Mouse (Mus musculus) heart, postnatal 25 days (tissue): Measurements from ENCODE around the gene Ets2. TPM values are rescaled to one million over a fixed set of nuclear protein-coding genes. Genes with fewer than 3 reads are reported as not detected.
"Not testable (repeated sequence)": the region's sequence is repeated elsewhere in the genome, so short reads cannot be mapped to it uniquely, and the experiment has no call there.

Experiments
- DNase-seq: peaks from one replicate; pipeline ENCODE4 v3.0.0; 2022; ENCODE audit warnings: low spot score
- intact Hi-C: fragments of 180-260 bp; cut with DNase I; formaldehyde crosslinking; loops from one replicate; pipeline ENCODE4 v1.15.1; 2025
- total RNA-seq, 2 experiments: library from RNA; stranded (reverse); gene quantifications; 2 replicates each; pipeline ENCODE4 v1.2.3; 2021

Ets2 gene
- total RNA-seq, 2 experiments from 2014 or later: 84.1 to 91.6 TPM

- no peak for DNase-seq
- intact Hi-C loops: no loop called here
Measured at GRCm38 (mm10) chr16:95688010-95688409, 13.9 kb upstream of the Ets2 start.

DNA sequence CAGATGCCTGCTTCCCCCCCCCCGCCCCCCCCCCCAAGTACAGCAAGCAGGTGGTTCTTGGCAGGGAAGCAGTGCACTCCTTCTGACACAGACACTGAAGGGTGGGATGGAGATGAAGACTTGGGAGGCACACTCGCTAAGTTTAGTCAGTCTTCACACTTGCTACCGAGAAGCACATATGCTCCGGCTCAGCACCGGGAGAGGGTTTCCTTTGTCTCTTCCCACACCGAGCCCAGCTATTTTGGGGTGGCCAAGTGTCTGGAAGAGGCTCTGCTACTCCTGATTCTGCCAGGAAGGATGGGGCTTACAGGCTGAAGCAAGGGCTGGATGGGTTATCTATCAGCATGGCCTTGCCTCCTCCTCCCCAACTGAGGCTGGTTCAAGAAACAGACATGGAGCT is 5.3 kb upstream of the Ets2 start:
- intact Hi-C loops: loop anchor here (5.0 kb wide), 1 partner anchor 34 kb away; no protein-coding TSS in a partner anchor
- DNase-seq: no peak

DNA sequence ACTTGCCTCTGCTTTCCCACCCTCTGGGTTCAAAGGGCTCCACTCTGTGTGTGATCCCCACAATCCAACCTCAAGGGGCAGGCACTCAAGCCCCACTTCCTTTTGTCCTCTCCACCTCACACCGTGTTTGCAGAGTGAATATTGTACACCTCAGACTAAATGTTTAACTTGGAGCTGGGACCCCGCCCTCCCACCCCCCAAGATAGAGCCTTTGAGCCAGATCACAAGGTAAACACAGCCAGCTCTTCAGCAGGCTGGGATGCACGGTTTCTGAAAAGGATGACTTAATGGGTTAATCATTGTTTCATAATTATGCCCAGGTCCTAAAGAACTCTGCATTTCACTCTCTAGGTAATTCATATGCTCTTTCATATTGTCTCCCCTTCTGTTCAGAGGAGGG is 2.2 kb upstream of the Ets2 start:
- DNase-seq: no peak
- intact Hi-C loops: loop anchor here (5.0 kb wide), 1 partner anchor 37 kb away; no protein-coding TSS in a partner anchor

GRCm38 (mm10) chr16:95700224-95700623 is 1.7 kb upstream of the Ets2 start:
- DNase-seq: no peak
- intact Hi-C loops: no loop called here

DNA sequence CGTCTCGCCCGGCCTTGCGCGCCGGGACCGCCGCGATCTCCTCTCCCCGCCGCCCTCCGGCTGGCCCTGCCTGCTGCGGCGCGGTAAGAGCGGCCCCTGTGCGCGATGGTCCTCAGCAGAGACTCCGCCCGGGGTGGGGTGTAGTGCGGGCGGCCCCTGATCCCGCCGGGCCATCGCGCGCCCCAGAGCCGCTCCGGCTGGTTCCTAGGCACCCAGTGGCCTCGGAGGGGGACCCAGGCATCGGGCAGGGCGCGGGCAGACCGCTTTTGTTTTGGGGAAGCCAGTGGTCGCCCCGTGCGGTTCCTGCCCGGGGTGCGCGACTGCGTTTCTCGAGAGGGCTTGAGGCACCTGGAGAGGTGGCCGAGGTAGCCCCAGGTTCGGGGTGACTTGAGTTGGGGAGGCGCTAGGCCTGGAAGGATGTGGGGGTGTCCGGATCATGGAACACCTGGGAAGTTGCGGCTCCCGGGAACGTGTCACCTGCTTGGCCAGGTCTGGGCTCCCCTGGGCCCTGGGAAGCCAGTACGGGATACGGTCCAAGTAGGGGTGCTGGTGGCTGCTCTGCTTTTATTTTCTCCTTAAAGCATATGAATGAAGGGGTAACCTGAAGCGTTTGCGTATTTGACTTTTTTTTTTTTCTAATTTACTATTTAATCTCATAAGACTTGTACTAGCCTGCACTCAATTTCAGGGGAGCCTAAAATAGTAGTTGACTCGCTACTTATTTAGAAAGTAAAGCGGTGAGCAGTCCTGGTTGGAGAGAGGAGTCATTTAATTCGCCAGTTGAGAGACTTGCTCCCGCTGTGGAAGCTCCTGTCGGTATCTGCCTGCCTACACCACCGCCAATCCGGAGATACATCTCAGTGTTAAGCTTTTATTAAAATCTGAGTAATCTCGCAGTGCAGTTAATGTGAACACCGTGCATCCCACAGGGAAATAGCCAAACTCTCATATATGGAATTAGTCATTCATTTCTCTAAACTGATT is 979 bp downstream of the Ets2 start:
- intact Hi-C loops: loop anchor here (2.0 kb wide), 4 partner anchors 50 to 242 kb away; no protein-coding TSS in a partner anchor
- no peak for DNase-seq

DNA sequence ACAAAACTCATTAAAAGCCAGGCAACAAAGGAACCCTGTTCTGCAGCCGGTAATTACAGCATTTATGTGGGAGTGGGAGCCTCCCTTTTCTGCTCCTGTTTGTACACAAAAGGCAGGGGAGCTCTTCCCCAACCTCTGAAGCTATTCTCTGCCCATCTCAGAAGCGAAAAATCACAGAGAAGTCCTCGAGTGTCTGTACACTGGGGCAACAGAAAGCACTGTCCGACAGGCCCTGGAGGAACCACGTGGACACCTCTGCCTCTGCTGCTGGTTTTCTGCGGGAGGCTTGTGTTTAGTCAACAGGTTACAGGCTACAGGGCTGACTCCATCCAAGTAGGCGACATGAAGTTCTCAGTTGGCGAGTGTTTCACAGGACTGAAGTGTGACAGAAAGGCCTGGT is 2.1 kb downstream of the Ets2 start:
- intact Hi-C loops: loop anchor here (2.0 kb wide), 4 partner anchors 49 to 241 kb away; no protein-coding TSS in a partner anchor
- no peak for DNase-seq

DNA sequence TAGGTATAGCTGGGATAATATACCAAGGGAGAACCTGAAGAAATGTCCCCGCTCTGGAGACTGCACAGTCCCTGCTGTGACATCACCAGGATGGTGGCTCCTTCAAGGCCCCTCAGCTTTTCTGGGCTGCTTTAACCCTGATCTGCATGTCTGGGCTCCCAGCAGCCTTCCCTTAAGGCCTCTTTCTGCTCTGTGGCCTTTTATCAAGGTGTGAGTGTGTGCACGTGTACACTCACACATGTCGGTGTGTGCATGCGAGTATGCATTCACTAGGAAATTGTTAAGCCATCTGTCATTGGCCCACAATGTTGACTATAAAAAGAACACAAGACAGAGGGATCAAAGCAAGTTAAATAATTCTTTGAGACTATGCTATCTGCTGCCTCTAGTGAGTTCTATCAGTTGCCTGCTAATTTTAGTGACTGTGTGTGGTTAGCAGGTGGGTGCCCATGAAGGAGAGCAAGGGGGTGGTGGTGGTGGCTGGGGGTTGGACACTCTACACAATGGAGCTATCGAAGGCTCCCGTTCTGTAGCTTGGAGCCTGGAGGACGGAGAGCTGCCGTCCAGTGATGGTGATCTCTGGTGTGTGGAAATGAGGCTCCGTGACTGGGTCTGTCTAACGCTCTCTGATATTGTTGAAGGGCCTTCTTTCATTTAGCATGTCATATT is 2.9 kb downstream of the Ets2 start:
- no peak for DNase-seq
- intact Hi-C loops: no loop called here

DNA sequence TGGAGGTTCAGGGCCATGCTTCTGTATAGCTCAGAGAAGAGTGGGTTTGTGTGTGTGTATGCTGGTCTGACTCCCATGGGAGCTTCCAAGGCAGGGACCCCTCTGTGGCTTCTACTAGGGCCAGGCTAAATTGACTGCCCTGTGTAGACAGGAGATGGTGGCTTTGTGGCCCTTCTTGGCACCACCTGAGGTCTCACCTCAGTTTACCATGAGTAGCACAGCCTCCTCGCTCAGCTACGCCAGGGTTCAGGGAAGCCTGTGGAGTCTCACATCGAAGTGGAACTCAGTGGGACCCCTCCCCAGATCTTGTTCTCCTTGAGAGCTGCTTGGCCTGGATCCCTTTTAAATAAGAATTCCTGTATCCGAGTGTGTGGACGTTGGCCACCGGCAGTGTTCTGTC is 3.9 kb downstream of the Ets2 start:
- no peak for DNase-seq
- intact Hi-C loops: no loop called here

DNA sequence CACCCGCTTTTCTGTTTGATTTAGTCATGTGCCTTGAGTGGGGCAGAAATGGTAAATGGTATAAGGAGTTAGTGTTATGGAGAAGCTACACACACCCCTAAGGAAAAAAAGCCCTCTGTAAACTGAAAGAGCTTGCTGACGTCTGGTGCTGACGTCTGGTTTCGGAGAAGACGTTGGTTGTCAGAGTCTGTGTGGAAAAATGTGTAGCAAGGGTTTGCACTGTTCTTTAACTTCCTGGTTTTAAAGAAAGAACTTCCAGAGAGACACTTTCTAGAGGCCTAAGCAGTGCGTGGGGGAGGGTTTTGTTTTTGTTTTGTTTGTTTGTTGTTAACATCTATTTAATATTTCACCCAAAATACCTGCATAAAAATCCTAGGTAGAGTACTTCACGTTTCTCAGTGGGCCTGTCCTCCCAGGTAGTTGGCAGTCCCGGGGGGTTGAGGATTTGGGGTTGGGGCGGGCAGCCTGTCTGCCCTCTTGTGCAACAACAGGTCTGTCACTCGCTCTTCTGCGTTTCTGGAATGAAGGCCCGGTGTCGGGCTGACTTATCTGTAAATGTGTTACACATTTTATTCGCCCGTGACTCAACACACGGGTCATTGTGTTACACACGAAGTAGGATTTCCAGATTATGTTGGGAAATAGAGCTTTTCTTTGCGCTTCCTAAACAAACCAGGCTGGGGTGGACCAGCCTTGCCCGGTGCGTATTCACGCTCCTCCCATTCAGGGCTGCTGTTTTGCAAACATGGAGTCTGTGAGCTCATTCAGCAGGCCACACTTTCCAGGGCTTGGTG is 6.5 kb downstream of the Ets2 start:
- no peak for DNase-seq
- intact Hi-C loops: no loop called here

- intact Hi-C loops: no loop called here
- no peak for DNase-seq
Measured at GRCm38 (mm10) chr16:95709175-95709574, 7.3 kb downstream of the Ets2 start.

DNA sequence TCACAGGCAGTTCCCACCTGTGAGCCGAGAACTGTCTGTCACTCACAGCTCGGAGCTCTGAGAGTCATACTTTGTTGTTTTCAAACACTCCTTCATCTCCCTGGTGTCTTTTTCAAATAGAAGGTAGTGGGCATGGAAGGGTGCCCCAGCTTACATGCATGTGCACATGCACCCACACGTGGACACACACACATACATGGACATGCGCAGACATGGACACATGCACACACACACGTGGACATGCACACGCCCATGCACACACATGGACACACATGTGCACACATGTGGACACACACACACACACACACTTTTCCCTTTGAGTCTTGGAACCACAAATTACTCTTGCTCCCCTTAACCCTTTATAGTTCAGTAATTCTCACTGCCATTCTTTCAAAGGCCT is 8.3 kb downstream of the Ets2 start:
- intact Hi-C loops: no loop called here
- DNase-seq: no peak

DNA sequence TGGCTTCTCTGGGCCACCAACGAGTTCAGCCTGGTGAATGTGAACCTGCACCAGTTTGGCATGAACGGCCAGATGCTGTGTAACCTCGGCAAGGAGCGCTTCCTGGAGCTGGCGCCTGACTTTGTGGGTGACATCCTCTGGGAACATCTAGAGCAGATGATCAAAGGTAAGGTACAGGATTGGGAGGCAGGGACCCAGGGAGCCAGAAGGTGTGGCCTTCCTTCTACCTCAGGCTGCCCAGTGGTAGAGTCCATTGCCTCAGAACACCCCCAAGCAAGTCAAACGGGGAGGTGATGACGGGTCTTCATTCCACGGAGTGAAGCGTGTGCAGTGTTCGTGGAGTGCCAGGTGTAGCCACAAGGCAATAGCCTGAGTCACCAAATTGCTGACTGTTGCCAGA is 10.2 kb downstream of the Ets2 start:
- DNase-seq: no peak
- intact Hi-C loops: no loop called here

DNA sequence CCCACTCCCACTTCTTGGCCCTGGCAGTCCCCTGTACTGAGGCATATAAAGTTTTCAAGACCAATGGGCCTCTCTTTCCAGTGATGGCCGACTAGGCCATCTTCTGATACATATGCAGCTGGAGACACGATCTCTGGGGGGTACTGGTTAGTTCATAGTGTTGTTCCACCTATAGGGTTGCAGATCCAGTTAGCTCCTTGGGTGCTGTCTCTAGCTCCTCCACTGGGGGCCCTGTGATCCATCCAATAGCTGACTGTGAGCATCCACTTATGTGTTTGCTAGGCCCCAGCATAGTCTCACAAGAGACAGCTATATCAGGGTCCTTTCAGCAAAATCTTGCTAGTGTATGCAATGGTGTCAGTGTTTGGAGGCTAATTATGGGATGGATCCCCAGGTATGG is 11.2 kb downstream of the Ets2 start:
- DNase-seq, intact Hi-C loops: not testable (repeated sequence)

DNA sequence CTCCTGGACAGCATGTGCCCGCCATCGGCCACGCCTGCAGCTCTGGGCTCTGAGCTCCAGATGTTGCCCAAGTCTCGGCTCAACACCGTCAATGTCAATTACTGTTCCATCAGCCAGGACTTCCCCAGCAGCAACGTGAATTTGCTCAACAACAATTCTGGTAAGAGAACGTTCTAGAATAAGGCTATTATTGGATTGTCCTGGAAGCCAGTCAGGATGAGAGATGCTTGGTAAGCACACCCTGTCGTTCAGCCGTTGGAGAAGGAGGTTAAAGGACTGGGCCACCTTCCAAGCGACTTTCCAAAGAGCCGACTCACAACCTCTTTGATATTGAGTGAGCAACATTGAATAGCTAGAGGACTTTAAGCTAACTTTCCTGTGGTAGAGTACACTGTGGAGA is 13.2 kb downstream of the Ets2 start:
- no peak for DNase-seq
- intact Hi-C loops: loop anchor here (5.0 kb wide), 1 partner anchor 37 kb away; no protein-coding TSS in a partner anchor

DNA sequence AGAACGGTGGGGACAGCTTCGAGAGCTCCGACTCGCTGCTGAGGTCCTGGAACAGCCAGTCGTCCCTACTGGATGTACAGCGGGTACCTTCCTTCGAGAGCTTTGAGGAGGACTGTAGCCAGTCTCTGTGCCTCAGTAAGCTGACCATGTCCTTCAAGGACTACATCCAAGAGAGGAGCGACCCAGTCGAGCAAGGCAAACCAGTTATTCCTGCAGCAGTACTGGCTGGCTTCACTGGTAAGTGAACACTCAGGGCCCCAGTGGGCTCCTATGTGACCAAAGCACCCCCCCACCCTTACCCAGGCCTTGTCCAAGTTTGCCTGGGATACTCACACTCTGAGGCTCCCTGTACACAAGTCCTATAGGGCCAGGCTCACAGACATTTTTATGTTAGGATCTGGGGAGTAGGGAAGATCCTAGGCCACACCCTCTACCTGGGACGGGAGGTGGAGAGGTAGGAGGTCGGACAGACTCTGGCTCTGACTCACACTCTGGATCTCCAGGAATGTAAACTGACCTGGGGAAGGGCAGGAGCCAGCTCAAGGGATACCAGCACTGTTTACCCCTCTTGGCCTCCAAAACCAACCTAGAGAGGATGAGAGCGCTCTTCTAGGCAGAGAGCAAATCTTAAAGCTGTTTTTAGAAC is 14.3 kb downstream of the Ets2 start:
- intact Hi-C loops: loop anchor here (5.0 kb wide), 1 partner anchor 36 kb away; no protein-coding TSS in a partner anchor

DNA sequence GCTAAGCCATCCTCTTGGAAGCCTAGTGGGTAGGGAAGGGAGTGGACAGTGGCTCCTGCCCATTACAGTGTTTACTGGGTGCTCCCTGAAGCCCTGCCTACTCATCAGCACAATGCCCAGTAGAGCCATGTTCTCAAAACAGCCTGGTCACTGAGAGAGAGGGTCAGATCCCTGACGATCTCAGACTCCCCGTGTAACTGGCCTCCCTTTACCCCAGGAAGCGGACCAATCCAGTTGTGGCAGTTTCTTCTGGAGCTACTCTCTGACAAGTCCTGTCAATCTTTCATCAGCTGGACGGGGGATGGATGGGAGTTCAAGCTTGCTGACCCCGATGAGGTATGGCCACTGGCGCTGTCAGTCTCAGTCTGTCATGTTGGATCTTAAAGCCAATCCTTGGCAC is 15.8 kb downstream of the Ets2 start:
- no peak for DNase-seq
- intact Hi-C loops: loop anchor here (5.0 kb wide), 1 partner anchor 35 kb away; no protein-coding TSS in a partner anchor

More for the DNA sequence above, 14.3 kb downstream of the Ets2 start:
- no peak for DNase-seq

- DNase-seq: no peak
- intact Hi-C loops: loop anchor here (5.0 kb wide), 1 partner anchor 34 kb away; no protein-coding TSS in a partner anchor
Measured at GRCm38 (mm10) chr16:95718119-95718518, 16.2 kb downstream of the Ets2 start.

DNA sequence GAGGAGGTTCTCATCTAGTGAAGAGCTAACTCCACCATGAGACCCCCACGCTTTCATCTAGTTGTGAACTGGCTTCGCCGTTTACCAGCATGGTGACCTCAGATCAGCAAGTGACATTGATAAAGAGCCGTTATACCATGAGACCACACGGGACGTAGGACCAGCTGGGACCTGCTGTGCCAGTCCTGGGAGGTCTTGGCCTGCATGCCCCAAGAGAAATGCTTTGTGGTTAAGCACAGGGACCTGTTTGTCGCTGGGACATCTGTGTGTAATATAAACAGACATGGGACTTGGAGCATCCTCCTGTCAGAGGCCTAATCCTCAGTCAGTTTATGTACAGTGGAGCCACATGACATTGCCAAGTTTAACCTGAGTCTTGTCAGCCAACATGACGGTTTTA is 18.7 kb downstream of the Ets2 start:
- intact Hi-C loops: no loop called here
- no peak for DNase-seq

DNA sequence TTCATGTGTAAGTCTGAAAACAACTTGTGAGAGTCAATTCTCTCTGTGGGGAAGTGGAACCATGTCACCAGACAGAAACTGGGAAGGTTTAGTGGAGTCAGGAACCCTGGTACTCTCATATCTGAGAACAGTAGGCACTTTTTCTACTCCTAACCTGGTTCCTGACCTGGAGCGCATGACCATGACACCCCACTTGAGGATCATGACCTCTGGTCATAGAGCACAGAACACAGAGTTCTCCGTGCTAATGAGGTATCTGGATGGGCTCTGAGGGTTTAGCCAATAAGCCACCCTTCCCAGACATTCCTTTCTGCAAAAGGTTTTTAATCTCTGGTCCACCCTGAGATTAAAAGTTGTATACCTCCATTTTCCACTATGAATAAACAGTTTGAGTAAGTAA is 22.4 kb downstream of the Ets2 start:
- DNase-seq: no peak
- intact Hi-C loops: no loop called here
